Mouse (Mus musculus) intestine, embryonic 15.5 days (tissue): ENCODE results near the gene Gm44596. TPM values are rescaled to one million over a fixed set of nuclear protein-coding genes. Genes with fewer than 3 reads are reported as not detected.

Source experiments
- ATAC-seq: fragments of 200-750 bp; cut with Nextera tagmentation; 2 replicates; pipeline ENCODE4 v1.8.0; 2017; ENCODE audit warnings: moderate TSS enrichment, moderate library complexity
- H3K27ac ChIP-seq: fragments of 300-500 bp; sonication (generic); 2 replicates; pipeline ENCODE4 v1.5.1; 2015; ENCODE audit warnings: mild to moderate bottlenecking, inconsistent platforms
- H3K27me3 ChIP-seq: fragments of 300-500 bp; sonication (generic); replicated peaks from 2 replicates; pipeline ENCODE4 v1.6.1; 2015; ENCODE audit warnings: inconsistent platforms
- H3K36me3 ChIP-seq: fragments of 300-500 bp; sonication (generic); 2 replicates; pipeline ENCODE4 v1.6.1; 2015; ENCODE audit warnings: inconsistent platforms
- H3K4me1 ChIP-seq: fragments of 300-500 bp; sonication (generic); replicated peaks from 2 replicates; pipeline ENCODE4 v1.6.1; 2015; ENCODE audit warnings: inconsistent platforms
- H3K4me2 ChIP-seq: fragments of 300-500 bp; sonication (generic); replicated peaks from 2 replicates; pipeline ENCODE4 v1.6.1; 2015; ENCODE audit warnings: mild to moderate bottlenecking, inconsistent platforms
- H3K4me3 ChIP-seq: fragments of 300-500 bp; sonication (generic); replicated peaks from 2 replicates; pipeline ENCODE4 v1.5.1; 2015; ENCODE audit warnings: inconsistent platforms
- H3K9ac ChIP-seq: fragments of 300-500 bp; sonication (generic); 2 replicates; pipeline ENCODE4 v1.6.1; 2015; ENCODE audit warnings: inconsistent platforms
- H3K9me3 ChIP-seq: fragments of 300-500 bp; sonication (generic); 2 replicates; pipeline ENCODE4 v1.6.1; 2016; ENCODE audit warnings: inconsistent platforms
- WGBS: fragments of 180-500 bp; shearing (Covaris S2); methylation state at CpG from one replicate; pipeline ENCODE4 v1.1.7; 2015; 5-methylcytosine and 5-hydroxymethylcytosine counted together
- polyA plus RNA-seq: library from polyadenylated mRNA; unstranded; fragments of >200 nt; fragmentation: Nextera tagmentation; extraction: Ambion mirVana; gene quantifications from 2 replicates; pipeline ENCODE4 v1.2.1, GENCODE M21; 2015

Gm44596 gene
- polyA plus RNA-seq, 1 experiment from 2014 or later: not detected

DNA sequence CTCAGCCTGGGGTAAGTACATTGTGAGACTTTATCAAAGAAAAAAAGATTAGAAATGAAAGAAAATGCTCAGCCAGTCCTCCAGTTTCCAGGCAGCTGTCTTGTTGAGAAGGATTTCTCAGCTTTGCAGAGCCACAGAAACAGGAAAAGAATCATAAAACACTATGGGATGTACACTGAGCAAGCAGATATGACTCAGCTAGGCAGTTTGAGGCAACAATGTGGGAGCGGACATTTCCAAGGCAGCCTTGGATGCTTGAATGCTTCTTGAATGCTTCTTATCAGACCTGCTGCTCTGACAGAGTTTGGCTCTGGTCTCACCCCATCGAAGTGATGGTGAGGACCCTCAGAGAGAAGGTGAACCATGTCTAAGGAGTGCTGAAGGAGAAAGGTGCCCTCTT, 45.7 kb downstream of the Gm44596 start:
- Histone ChIP-seq H3K9me3 (no peaks in the 10 kb centered on the region), H3K9ac (no peak overlapping the region), H3K36me3 (no peaks in the 10 kb centered on the region), H3K4me1 (0 out of 2 replicates have a peak, but pooled peaks cover 3% of the 10 kb centered on the region), H3K4me2 (no peak overlapping the region), H3K27ac (0 out of 2 replicates have a peak overlapping the region, but pooled peaks have one; percentile 1), H3K4me3 (no peak overlapping the region), H3K27me3 (no peaks in the 10 kb centered on the region)
- ATAC-seq: no peak
- WGBS: 67% methylated on average over 2 of the region's 2 CpGs

DNA sequence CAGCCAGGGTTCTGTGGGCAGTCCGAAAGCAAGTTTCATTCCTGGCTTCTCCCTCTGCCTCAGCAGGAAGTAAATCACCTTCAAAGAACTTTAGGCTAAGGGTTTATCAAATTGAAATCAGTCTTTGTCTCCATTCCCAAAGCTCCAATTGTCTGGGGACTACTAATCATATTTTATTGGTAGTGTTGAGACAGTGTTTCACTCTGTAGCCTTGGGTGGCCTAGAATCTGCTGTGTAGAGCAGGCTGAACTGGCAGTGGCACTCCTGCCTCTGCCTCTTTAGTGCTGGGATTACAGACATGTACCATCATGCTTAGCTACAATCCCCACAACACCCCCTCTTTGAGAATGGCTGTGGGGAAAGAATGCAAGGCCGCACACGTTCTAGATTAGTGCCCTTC, 46.2 kb downstream of the Gm44596 start:
- Histone ChIP-seq H3K36me3 (no peaks in the 10 kb centered on the region), H3K9me3 (no peaks in the 10 kb centered on the region), H3K4me2 (no peak overlapping the region), H3K4me3 (no peak overlapping the region), H3K27ac (0 out of 2 replicates have a peak overlapping the region, but pooled peaks have one; percentile 1), H3K9ac (no peak overlapping the region), H3K4me1 (0 out of 2 replicates have a peak, but pooled peaks cover 3% of the 10 kb centered on the region), H3K27me3 (no peaks in the 10 kb centered on the region)
- no peak for ATAC-seq
- WGBS: 87% methylated on average over 3 of the region's 3 CpGs

DNA sequence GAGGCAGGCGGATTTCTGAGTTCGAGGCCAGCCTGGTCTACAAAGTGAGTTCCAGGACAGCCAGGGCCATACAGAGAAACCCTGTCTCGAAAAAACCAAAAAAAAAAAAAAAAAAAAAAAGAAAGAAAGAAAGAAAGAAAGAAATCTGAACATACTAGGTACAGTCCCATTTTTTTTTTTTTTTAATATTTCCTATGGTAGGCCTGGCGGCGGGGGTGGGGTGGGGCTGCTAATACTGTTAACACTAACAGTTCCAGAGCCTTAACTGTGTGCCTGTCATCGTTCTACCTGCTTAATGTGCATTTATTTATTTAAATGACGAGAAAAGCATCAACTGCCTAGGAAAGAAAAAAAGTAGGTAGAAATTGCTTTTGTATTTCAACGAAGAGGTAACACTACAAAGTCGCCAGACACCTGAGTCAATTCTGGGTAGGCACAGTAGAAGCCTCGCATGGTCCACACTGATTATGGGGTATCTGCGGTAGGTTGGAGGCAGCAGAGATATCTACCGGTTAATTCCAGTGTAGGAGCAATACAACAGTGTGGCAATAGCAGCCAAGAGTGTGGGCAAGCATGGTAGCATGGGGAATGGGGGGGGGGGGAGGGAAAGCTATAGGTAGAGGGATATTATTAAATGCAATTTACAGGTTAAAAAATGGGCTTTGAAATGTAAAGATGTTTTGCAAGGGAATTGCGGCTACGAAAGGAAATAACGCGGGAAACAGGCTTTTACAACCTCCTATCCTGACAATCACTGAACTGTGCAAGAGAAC, 48.4 kb downstream of the Gm44596 start:
- Histone ChIP-seq H3K9ac (peak overlapping the region; percentile 73), H3K4me1 (0 out of 2 replicates have a peak, but pooled peaks cover 3% of the 10 kb centered on the region), H3K36me3 (peaks cover under 1% of the 10 kb centered on the region; the same call in 1 of the 2 replicates), H3K27ac (peak overlapping the region; percentile 96), H3K27me3 (no peaks in the 10 kb centered on the region), H3K9me3 (no peaks in the 10 kb centered on the region), H3K4me3 (peak overlapping the region; percentile 62), H3K4me2 (peak overlapping the region; percentile 65)
- peak; percentile 44; the same call in 1 of the 2 replicates for ATAC-seq
- 40% methylated on average over 15 of the region's 16 CpGs for WGBS

DNA sequence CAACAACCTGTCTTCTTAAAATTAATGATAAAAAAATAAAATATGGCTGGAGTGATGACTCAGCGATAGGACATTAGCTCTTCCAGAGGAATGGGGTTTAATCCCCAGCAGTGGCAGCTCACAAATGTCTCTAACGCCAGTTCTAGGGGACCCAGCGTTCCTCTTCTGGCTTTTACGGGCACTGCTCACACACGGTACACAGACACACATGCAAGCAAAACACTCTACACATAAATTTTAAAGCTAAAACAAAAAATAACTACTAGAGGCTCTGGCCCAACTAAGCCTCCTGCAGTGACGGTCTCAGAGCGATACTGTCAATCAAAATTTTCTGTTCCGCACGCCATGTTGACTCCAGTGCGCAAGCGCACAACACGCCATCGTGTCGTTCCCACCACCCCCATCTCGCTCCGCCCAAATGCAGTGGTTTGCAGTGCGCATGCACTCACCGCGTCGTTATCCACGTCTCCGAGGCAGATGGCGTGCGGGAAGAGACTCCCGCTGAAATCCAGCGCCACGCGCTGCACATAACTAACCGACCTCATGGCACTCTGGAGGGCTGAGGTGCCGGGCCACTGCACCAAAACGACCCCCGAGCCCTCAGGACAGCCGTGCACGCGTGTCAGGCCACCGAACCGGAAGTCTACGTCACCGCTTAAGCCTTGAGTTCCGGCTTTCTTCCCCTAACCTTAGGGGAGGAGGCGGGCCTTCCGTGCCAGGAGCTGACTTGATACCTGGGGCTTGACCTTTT, 49.1 kb downstream of the Gm44596 start, which contains the start of gene Itfg2:
Itfg2 (minus strand) TSS at position 663 of the 751 bp plus-strand sequence.
- Histone ChIP-seq H3K27ac (peak within 1 kb of the TSS; percentile 96), H3K4me3 (peak within 1 kb of the TSS; percentile 62), H3K36me3 (peaks cover 8% of the 10 kb centered on the region; the same call in 1 of the 2 replicates), H3K4me2 (peak within 1 kb of the TSS; percentile 65), H3K27me3 (no peaks in the 10 kb centered on the region), H3K9ac (peak within 1 kb of the TSS; percentile 73), H3K4me1 (0 out of 2 replicates have a peak, but pooled peaks cover 3% of the 10 kb centered on the region), H3K9me3 (no peaks in the 10 kb centered on the region)
- under 1% methylated on average over 42 of the region's 42 CpGs for WGBS
- peak; percentile 97 for ATAC-seq

DNA sequence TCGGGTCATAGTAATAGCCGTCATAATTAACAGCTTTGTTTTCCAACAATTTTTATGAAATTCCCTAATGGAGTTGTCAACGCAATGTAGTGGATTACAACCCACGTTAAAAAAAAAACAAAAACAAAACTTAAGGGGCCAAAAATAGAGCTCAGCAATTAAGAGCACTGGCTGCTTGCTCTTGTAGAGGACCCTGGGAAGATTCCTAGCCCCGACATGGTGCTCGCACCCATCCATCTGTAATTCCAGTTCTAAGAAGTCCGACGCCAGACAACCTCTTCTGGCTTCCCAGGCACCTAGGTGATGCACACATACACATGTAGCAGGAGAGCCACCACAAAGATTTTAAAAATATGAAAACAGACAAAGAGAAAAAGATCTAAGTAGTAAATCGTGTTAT, 49.7 kb downstream of the Gm44596 start:
- 0 out of 2 replicates have a peak overlapping the region, but pooled peaks have one; percentile 96 for H3K27ac ChIP-seq
- H3K27me3 ChIP-seq: no peaks in the 10 kb centered on the region
- no peak for ATAC-seq
- peak overlapping the region; percentile 73; the same call in 1 of the 2 replicates for H3K9ac ChIP-seq
- 0 out of 2 replicates have a peak, but pooled peaks cover 3% of the 10 kb centered on the region for H3K4me1 ChIP-seq
- H3K4me2 ChIP-seq: peak overlapping the region; percentile 65
- H3K9me3 ChIP-seq: no peaks in the 10 kb centered on the region
- peak overlapping the region; percentile 62 for H3K4me3 ChIP-seq
- peaks cover 12% of the 10 kb centered on the region for H3K36me3 ChIP-seq
- 14% methylated on average over 9 of the region's 9 CpGs for WGBS

DNA sequence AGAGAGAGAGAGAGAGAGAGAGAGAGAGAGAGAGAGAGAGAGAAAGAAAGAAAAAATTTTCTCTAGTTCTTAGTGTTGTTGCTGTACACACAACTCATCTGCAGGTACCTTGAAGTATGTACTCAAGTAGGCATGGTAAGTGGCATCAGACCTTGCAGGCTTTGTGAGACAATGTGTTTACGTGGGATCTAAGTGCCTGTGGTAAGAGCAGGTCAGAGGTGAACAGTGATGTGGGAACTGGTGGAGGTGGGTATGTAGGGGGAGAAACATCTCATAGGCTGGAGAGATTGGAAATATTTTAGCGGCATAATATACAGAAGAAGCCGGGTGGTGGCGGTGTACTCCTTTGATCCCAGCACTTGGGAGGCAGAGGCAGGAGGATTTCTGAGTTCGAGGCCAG, 52.3 kb downstream of the Gm44596 start:
- 87% methylated on average over 5 of the region's 5 CpGs for WGBS
- Histone ChIP-seq H3K4me1 (no peaks in the 10 kb centered on the region), H3K36me3 (peaks cover 35% of the 10 kb centered on the region), H3K27me3 (no peaks in the 10 kb centered on the region), H3K4me3 (no peak overlapping the region), H3K9me3 (no peaks in the 10 kb centered on the region), H3K4me2 (no peak overlapping the region), H3K27ac (no peak overlapping the region), H3K9ac (no peak overlapping the region)
- ATAC-seq: no peak

DNA sequence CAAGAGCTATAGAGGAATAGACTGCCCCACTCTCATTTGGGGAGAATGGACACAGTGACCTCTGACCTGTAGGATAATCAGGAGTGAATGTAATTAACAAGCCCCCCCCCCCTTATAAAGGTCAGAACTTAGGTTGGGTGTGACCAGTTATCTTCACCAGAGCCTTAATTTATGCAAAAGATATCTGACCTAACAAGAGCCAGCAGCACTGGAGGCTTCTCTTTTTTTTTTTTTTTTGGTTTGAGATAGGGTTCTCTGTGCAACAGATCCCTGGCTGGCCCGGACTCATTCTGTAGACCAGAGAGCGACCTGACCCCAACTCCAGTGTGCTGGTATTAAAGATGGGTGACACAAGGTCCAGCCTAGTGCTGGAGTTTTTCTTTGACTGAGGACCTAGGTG, 54.0 kb downstream of the Gm44596 start:
- no peak overlapping the region for H3K4me3 ChIP-seq
- no peak for ATAC-seq
- no peaks in the 10 kb centered on the region for H3K4me1 ChIP-seq
- 93% methylated on average over 2 of the region's 2 CpGs for WGBS
- H3K36me3 ChIP-seq: peaks cover 50% of the 10 kb centered on the region
- no peaks in the 10 kb centered on the region for H3K9me3 ChIP-seq
- H3K4me2 ChIP-seq: no peak overlapping the region
- no peak overlapping the region for H3K27ac ChIP-seq
- H3K9ac ChIP-seq: no peak overlapping the region
- no peaks in the 10 kb centered on the region for H3K27me3 ChIP-seq

DNA sequence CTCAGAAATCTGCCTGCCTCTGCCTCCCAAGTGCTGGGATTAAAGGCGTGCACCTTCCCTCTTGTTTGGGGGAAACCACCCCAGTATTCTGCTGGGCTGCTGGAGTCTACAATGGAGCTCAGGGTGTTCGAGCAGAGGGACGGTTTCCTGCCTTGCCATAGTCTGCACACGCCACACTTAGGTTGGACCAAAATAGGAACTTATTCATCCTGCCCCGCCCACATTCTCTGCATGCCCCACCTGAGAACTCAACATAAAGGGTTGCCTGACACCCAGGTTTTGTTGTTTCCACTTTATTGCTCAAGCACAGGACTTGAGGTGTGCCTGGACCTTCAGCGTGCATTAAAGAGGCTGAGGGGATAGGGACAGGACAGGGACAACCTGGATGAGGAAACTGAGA, 54.5 kb downstream of the Gm44596 start:
- no peaks in the 10 kb centered on the region for H3K4me1 ChIP-seq
- H3K36me3 ChIP-seq: peaks cover 55% of the 10 kb centered on the region
- H3K9me3 ChIP-seq: no peaks in the 10 kb centered on the region
- no peak overlapping the region for H3K9ac ChIP-seq
- WGBS: 84% methylated on average over 6 of the region's 6 CpGs
- H3K27me3 ChIP-seq: no peaks in the 10 kb centered on the region
- no peak overlapping the region for H3K4me3 ChIP-seq
- no peak overlapping the region for H3K27ac ChIP-seq
- no peak overlapping the region for H3K4me2 ChIP-seq
- peak; percentile 16; the same call in 1 of the 2 replicates for ATAC-seq

DNA sequence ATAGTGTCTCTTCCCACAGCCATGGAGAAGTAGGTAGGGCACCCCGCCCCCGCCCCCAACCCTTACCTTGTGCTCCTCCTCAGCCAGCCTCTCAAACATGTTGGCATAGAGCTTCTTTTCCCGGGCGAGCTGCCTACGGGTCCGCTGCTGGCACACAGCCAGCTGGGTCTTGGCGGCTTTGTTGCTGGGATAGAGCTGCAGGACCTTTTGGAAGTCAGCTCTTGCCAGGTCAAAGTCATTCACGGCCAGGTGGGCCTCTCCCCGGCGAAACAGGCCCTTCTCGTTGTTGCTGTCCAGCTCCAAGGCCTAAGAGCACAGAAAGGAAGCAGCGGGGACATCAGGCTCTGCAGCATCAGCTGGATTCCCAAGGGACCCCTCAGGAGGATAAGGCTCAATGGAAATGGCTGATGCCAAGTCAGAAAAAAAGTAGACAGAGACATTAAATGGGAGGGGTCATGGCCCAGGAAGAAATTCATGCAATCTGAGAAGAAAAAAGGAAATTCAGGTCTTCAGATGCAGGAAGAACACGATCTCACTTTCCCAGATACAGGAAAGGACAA, 57.1 kb downstream of the Gm44596 start:
- no peak overlapping the region for H3K27ac ChIP-seq
- no peaks in the 10 kb centered on the region for H3K27me3 ChIP-seq
- no peak overlapping the region for H3K4me3 ChIP-seq
- WGBS: 89% methylated on average over 13 of the region's 13 CpGs
- no peaks in the 10 kb centered on the region for H3K9me3 ChIP-seq
- H3K4me1 ChIP-seq: peaks cover 14% of the 10 kb centered on the region; the same call in 1 of the 2 replicates
- H3K36me3 ChIP-seq: peaks cover 70% of the 10 kb centered on the region
- no peak overlapping the region for H3K9ac ChIP-seq
- no peak for ATAC-seq
- no peak overlapping the region for H3K4me2 ChIP-seq

DNA sequence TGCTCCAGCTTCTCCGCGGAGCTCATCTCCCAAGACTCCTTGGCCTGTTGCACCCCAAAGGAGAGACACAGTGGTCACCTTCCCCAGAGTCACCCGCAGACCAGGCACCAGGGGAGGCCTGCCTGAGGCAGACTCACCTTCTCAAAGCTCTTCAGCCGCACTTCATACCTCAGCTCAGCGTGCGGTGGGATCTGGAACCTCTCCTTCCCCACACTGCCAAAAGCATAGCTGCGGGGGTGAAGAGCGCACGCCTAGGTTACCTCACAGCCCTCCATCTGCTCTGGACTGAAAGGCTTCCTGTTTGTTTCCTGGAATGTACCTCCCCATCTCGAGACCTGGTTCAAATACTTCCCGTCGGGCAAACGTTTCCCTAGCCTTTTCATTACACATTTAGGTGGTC, 58.3 kb downstream of the Gm44596 start:
- H3K9ac ChIP-seq: no peak overlapping the region
- H3K4me1 ChIP-seq: peaks cover 14% of the 10 kb centered on the region; the same call in 1 of the 2 replicates
- no peaks in the 10 kb centered on the region for H3K9me3 ChIP-seq
- no peak overlapping the region for H3K4me3 ChIP-seq
- WGBS: 88% methylated on average over 13 of the region's 13 CpGs
- no peak for ATAC-seq
- H3K36me3 ChIP-seq: peaks cover 70% of the 10 kb centered on the region
- no peak overlapping the region for H3K4me2 ChIP-seq
- no peak overlapping the region for H3K27ac ChIP-seq
- no peaks in the 10 kb centered on the region for H3K27me3 ChIP-seq

DNA sequence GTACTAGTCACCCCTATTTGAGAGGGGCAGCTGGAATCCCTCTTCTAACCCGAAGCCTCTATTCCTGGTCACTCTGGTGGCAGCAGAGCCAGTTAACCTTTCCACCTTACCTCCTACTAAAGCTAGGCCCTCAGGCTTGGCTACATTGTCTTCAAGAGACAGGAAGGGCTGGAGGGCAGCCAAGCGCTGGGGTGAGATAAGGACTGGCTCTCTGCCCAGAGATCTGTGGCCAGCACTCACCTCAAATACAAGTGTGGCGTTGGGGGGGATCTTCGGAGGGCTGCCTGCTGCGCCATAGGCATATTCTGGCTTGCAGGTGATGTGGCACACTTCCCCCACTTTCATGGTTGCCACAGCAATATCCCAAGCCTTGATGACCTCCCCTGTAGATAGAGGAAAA, 60.2 kb downstream of the Gm44596 start:
- no peak overlapping the region for H3K9ac ChIP-seq
- H3K9me3 ChIP-seq: no peaks in the 10 kb centered on the region
- H3K36me3 ChIP-seq: peaks cover 53% of the 10 kb centered on the region
- no peak overlapping the region for H3K4me3 ChIP-seq
- no peaks in the 10 kb centered on the region for H3K27me3 ChIP-seq
- H3K27ac ChIP-seq: no peak overlapping the region
- no peak overlapping the region for H3K4me2 ChIP-seq
- WGBS: 76% methylated on average over 5 of the region's 5 CpGs
- no peak for ATAC-seq
- peaks cover 18% of the 10 kb centered on the region for H3K4me1 ChIP-seq
